Mouse (Mus musculus) fat pad, adult 2 months (tissue): ENCODE measurements around the gene Bach1.
"Not testable (repeated sequence)": the region's sequence is repeated elsewhere in the genome, so short reads cannot be mapped to it uniquely, and the experiment has no call there.

Experiments
- DNase-seq: peaks from one replicate; pipeline ENCODE4 v3.0.0-alpha.2; 2011; ENCODE audit warnings: low read depth, low spot score; ENCODE audit errors: extremely low read depth

Bach1 gene

DNA sequence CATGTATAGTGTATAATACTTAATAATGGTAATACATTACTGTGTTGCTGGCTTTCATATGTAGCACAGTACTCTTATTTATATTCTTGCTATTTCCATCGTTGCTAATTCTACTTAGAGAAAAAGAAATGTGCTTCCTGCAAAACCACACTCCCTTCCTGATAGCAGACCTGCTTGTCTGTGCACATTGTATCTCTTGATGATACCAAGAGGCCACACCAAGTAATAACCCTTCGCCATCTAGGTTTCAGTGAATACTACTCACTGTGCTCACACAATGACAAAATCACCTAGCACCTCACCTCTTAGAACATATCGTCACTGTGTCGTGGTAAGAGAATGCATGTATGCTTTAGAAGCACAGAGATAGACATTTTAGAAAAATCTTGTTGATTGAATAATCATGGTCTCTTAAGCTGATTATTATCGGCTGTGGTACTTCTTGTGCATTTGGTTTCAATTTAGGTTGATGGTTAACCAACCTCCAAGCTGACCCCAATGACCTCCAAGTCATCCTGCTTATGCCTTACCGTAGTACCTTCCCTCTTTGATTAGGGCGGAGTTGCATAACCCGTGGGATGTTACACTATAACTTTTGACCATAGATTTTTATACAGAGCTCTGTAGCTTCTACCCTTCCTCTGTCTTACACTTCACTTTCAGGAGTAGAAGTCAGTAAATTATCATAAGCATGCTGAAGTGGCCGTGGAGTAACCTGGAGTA lies 17.7 kb upstream of the Bach1 start:
- no peak for DNase-seq

DNA sequence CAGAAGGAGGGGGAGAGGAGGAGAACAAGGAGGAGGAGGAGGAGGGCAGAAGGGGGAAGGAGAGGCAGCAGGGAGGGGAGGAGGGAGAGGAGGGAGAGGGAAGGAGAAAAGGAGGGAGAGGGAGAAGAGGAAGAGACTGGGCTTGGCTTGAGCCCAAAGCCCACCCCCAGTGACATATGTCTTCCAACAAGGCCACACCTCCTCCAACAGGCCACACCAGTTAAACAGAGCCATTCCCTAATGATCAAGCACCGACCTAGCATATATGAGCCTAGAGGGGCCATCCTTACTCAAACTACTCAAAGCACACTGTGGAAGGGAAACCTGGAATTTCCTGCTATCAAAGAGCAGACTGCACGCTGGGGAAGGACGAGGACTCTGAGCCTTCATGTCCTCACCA lies 16.9 kb upstream of the Bach1 start:
- DNase-seq, result no peak

DNA sequence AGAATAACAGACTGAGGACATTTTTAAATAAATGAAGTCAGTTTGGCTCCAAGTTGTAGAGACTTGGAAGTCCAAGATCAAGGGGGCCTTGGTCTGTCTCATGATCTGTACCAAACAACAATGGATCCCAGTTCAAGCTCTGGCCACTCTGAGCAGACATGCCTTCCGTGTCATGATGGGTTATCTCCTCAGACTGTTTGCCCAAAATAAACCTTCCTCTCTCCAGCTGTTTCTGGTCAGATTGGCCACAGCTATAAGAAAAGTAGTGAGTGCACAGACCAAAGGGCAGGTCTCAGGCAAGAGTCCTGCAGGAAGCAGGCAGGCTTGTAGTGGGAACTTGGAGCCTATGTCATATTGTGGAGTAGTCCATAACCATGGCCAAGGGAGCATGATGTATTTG lies 12.3 kb upstream of the Bach1 start:
- no peak for DNase-seq

DNA sequence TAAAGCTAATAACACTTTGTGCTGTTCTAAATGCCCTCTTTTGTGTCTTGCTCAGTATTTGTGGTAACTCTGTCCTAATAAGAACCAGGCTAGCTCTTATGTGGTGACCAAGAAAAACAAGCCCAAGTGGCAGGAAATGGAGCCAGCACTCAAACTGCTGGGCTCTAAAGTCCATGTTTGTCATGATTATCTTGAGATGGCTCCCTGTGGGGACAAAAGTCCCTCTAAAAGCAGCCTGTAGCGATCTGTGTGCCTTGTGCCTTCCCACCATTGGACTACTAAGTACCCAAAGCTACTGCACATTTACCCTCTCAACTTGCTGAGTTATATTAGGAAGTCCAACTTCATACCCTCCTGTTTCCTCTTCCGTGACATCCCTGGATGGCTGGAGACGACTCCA lies 11.4 kb upstream of the Bach1 start:
- DNase-seq, result no peak

DNA sequence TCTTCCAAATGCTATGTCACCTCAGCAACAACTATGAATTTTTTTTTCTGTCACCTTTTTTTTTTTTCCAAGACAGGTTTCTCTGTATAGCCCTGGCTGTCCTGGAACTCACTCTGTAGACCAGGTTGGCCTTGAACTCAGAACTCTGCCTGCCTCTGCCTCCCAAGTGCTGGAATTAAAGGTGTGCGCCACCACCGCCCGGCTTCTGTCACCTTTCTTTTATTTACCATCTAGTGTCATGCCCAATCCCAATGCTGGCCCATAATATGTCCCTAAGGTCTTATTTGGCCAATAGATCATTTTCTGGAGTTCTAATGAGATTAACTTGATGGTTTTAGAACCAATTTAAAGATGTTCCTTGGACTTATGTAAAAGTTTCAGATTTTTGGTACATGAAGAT lies 10.4 kb upstream of the Bach1 start:
- not testable (repeated sequence) for DNase-seq

DNA sequence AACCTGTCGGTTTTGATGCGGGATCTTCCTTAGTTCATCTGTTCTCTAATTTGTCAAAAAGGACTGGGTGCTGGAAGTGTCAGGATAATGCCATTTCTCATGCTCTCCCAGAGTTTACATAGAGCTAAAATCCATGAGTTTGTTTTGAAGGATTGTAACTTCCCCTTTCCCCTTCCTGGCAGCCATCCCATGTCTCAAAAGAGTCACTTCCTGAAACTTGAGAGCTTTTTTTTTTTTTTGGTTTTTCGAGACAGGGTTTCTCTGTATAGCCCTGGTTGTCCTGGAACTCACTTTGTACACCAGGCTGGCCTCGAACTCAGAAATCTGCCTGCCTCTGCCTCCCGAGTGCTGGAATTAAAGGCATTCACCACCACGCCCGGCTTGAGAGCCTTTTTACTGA lies 9.9 kb upstream of the Bach1 start:
- not testable (repeated sequence) for DNase-seq

DNA sequence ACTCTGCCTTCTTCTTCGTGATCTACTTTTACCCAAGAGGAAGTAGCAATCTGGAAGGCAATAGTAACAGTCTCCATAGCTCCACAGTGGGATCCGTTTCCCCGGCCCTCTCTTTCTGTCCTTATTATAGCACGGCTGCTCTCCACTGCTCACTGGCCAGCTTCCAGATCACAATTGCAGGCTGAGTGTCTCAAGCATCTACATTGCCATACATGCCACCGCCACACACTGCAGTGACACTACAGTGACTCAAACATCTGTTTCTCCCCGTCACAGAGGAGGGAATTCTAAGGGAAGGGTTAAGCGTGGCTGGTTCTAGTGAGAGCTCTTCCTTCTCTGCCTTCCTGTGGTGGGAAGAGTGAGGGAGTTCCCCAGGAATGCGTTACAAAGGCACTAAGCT lies 9.5 kb upstream of the Bach1 start:
- DNase-seq, result no peak

DNA sequence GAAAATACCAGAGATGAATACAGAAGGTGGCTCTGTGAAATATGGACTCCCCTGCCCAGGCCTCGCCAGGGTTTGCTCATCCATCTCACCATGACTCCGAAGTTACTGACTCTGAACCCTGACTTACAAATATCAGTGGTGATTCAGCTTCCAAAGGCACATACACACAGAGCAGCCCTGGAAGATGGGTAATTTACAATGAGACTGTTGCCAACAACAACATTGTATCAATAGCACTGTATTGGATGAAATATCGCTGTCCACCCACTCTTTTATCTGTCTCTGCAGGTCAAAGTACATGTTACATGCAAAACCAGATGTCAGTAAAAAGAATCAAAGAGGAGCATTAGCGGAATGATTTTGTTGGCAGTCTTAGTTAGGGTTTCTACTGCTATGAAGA lies 8.2 kb upstream of the Bach1 start:
- no peak for DNase-seq

DNA sequence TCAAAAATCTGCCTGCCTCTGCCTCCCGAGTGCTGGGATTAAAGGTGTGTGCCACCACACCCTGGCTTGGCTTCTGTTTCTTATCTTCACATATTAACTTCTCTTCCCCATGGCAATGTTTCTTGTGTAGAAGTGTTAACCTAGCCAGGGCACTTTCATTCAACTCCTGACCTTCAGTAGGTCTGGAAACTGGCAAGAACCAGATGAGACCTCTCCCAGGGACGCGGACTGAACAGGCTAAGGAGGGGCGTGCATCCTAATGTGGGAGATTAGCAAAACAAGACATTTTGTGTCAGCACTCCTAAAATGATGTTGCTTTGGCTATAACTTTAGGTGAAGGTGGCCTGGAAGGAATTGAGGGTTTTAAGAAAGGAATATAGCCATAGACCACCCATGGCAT lies 7.6 kb upstream of the Bach1 start:
- DNase-seq, result no peak

DNA sequence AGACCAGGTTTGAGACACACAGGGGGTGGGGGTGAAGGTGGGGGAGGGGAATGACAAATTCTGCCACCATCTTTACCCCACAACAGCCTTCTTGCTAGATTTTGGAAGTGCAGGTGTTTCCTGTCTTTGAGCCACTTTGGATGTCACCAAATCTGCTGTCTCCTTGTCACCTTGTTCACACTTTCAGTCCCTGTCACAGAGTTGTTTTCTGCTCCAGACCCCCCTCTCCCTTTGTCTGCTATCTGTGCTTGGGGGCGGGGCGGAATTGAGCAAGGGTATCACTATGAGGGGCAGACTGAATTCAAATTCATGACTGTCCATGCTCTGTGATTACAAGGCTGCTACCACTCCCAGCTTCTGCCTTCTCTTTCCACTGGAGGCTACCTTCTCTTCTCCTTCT lies 6.2 kb upstream of the Bach1 start:
- DNase-seq, result no peak

DNA sequence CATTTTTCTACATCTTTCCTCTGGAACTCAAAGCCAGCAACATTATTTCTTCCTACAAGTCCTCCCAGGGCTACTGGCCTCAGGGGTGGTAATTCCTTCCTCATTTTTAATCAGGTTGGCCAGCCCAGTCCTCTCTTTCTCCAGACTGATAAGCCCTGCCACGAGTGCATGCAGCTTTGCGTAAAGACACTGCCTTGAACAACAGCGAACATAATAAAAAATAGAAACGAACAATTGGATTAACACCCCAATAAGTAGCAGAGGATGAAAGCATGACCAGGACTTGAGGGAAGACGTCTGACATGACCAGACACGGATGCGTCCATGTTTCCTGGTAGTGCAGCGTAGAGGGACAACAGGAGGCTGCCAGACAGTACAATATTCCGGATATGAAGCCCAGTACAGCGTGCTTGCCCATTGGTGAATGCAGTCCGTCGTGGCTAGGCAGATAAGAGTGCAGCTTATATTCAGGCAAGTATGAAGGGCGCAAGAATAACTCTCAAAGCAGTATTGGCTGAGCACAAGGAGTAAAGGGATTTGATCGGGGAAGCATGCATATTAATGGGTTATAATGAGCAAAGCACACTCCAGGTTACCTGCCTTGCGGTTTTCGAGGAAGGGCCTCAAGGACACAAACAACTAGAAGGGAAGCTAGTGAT lies 909 bp upstream of the Bach1 start:
- DNase-seq, result no peak

DNA sequence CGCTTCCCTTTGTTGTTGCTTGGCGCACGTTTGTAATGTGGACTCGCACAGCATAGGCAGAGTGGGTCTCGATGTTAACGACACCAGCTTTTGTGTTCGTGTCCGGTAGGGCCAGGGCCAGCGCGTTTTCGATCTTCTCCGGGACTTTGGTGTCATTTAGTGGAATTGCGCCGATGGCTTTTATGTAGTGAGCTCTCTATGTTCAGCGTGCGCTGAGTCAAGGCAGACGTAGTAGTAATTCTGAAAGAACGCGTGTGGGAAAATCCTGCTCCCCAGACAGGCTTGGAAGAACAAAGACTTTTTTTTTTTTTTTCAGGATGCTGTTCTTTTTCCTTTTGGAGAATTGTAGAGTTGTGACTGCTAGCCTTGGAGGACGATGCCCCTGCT lies 554 bp downstream of the Bach1 start:
- DNase-seq, result no peak

DNA sequence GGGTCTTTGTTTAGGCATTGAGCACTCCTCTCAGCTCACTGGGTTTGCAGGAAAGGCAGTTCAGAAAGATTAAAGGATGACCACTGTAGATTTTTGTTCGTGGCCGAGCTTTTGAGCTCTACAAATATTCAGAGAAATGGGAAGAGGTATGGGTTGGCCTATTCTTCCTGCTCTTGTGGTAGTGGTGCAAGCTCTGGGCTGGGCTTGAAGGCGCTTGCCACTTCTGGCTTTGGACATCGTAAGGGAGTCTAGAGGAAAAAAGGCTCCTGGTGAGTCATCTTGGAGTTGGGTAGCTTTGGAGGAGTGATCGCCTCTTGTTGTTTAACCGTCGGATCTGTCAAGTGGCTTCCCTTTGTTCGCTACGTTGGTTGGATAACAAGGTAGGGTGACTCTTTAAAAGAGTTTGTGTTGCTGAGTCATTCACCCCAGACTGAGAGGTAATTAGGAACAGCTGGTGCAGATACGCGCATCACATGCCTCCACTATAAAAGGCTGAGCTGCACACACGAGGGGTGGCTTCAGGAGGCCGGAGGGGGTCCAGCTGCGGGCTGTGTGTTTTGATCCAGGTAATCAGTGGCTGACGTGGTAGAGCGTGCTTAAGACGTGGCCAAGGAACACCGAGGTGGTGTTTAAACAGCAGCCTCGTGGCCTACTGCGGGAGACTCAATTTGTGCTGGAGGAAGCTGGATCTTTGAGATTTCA lies 1.1 kb downstream of the Bach1 start:
- DNase-seq, result no peak

DNA sequence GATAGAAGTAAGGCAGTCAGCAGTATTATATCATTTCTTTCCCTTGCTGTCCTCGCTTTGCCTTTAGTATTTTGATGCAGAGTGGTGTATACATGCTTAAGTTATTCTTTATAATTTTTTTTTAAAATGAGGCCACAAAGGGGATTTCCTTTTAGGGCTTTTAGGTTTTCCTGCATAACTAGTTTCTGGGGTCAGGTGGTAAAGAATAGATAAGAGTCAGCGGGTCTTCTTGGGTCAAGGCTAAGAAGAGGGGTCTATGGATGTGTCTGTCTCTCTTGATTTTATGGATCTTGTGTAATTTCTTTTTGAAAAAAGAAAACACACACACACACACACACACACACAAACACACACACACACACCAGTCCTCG lies 1.6 kb downstream of the Bach1 start:
- no peak for DNase-seq

DNA sequence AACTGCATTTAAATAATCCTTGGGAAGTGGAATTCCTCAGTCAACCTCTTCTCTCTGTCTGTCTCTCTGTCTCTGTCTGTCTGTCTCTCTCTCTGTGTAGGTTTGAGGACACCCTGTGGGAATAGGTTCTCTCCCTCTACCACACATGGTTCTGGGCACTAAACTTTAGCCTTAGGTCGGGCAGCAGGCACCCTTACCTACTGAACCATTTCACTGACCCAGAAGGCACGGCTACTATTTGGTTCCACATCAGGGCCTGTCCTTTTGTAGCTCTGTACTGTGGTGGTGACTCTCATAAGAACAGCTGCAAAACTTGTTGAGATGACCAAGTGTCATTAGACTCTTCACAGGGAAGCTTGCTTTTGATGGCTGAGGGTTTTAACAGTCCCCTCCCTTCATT lies 3.1 kb downstream of the Bach1 start:
- DNase-seq, result no peak

DNA sequence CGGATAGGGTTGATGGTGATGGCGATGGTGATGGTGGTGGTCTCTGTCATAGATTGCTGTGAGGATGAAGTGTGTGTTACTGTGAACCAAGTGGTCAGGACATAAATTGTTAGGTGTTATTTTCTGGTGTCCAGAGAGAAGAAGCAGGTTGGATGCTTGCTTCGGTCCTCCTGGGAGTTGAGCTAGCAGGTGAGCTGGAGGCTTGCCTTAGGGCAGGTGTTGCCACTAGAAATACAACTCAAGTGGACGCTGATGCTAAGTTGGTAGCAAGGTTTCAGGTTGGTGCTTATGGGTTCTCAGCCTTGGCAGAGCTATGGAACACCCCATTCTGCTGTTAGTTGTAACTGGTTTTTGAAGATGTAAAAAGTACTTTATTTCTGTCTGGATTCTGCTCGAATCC lies 4.1 kb downstream of the Bach1 start:
- DNase-seq, result no peak

DNA sequence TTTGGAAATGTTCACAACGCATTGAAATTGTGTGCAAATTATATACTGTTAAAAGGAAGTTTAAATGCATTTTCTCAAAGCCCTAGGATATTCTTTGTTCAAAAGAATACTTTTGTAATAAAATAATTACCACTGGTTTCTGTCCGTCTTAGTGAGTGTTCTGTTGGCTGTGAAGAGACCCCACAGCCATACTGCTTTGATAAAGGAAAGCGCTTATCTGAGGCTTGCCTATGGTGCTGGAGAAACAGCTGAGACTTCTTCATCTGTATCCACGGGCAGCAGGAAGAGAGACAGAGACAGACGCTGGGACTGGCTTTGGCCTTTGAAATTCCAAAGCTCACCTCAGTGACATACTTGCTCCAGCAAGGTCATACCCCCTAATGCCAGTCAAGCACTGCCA lies 5.5 kb downstream of the Bach1 start:
- DNase-seq, result no peak

DNA sequence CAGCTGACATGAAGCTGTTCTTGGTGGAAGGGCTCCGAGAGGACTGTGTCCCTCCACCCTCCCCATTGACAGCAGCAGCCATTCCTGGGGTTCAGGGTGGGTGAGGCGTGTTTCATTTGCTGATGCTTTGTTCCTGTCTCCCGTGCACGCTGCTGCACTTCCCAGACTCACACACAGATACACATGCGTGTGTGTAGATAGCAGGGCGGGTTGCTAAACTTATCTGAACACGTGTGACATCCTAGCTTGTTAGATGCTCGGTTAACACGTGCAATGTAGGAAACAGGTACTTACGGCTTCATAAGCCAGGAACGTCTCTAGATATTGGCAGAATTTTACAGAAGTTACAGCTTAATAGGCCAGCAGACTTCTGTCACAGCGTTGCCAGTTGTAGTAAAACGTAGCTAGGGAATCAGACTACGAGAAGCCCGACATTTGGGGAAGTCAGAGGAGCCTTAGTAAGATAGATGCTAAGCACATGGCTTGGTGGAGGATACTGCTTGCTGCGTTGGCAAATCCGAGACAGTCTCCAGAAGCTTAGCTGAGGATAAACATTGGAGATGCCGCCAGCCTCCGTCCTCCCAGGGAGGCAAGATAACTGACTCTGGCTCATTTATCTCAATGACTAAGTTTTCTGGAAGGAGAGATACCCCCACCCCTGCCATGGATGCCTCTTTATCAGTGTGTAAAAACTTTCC lies 7.3 kb downstream of the Bach1 start:
- no peak for DNase-seq

DNA sequence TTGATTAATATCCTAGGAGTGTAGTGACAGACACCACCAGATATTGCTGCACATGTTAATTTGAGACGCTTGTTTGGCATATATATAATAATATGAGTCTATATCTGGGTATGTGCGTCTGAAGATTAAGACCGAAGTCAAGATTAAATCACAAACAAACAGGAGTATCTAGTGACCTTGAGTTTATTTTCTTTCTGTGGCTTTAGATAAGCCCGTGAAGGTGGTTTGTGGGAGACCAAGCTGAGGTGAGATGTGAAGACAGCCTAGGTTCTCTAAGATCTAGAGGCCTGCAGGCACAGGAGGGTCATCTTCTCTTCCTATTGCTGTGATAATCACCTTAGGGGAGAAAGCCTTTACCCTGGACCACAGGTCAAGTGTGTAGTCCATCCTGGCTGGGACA lies 8.6 kb downstream of the Bach1 start:
- no peak for DNase-seq

DNA sequence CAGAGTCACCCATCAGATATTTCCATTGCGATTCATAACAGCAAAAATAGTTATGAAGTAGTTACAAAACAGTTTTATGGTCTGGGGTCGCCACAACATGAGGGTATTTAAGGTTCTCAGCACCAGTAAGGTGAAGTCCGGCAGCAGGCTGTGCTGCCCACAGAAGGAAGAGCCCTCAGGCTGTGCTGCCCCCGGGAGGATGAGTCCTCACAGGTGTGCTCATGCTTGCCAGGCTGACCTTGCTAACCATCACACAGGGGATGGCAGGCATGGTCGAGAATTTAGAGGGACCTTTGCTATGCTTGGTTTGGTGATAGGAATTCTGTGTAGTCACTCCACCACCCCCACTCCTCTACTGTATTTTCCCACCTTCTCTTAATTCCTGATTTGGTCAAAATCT lies 9.8 kb downstream of the Bach1 start:
- no peak for DNase-seq

DNA sequence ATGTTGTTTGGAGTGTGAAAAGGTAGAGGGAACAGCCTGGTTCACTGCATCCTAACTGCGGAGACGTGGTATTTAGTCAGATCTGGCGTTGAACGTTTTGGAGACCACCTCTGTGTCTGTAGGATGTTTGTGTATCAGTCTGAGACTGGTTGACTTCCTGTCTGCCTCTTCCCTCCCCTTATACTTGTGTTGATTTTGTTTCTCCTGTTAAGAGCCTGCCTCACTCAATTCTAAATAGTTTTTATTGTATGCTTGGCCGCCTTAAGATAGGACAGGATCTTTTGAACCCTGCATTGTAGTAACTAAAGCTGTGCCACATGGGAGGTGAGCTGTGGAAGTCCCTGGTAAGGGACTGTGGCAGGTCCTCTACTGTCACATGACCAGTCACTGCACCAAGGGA lies 10.4 kb downstream of the Bach1 start:
- no peak for DNase-seq

DNA sequence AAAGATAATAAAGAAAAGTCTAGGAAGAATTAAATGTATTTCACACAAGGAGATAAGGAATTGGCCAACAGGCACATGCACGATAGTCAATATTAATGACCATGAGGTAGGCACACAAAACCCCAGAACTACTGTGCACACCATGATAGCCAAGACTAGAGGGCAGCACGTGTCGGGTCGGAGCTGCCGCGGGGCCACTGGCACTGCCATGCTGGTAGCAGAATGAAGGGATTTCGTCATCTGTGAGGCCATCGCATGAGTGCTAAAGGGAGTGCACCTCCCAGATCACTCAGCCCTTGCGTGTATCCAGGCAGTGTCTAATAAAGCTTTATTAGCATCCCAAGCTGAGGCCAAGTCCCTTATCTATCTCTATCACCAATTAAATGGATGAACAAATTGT lies 11.2 kb downstream of the Bach1 start:
- no peak for DNase-seq
